Mouse (Mus musculus): ENCODE data around the gene Tmem121.

Tmem121 gene

GRCm38 (mm10) chr12:113217306-113218242, 31.8 kb downstream of the Tmem121 start:
- TF ChIP-seq GATA4 (IDR thresholded peaks at IDR 0.05; ENCODE audit: insufficient replicate concordance, low read length), result no peak

- TF ChIP-seq GATA4 (IDR thresholded peaks at IDR 0.05; ENCODE audit: insufficient replicate concordance, low read length), result no peak
Observed at GRCm38 (mm10) chr12:113219867-113220266, 34.1 kb downstream of the Tmem121 start.

GRCm38 (mm10) chr12:113220447-113220846, 34.7 kb downstream of the Tmem121 start:
- no peak for TF ChIP-seq GATA4 (IDR thresholded peaks at IDR 0.05; ENCODE audit: insufficient replicate concordance, low read length)

GRCm38 (mm10) chr12:113221289-113221688, 35.6 kb downstream of the Tmem121 start:
- no peak for TF ChIP-seq GATA4 (IDR thresholded peaks at IDR 0.05; ENCODE audit: insufficient replicate concordance, low read length)

- no peak for TF ChIP-seq GATA4 (IDR thresholded peaks at IDR 0.05; ENCODE audit: insufficient replicate concordance, low read length)
Observed at GRCm38 (mm10) chr12:113222121-113222636, 36.4 kb downstream of the Tmem121 start.

GRCm38 (mm10) chr12:113222748-113223147, 37.0 kb downstream of the Tmem121 start:
- TF ChIP-seq GATA4 (IDR thresholded peaks at IDR 0.05; ENCODE audit: insufficient replicate concordance, low read length), result no peak

GRCm38 (mm10) chr12:113224206-113224605, 38.5 kb downstream of the Tmem121 start:
- TF ChIP-seq GATA4 (IDR thresholded peaks at IDR 0.05; ENCODE audit: insufficient replicate concordance, low read length), result no peak

GRCm38 (mm10) chr12:113224687-113225091, 39.0 kb downstream of the Tmem121 start:
- no peak for TF ChIP-seq GATA4 (IDR thresholded peaks at IDR 0.05; ENCODE audit: insufficient replicate concordance, low read length)

GRCm38 (mm10) chr12:113227970-113228593, 42.4 kb downstream of the Tmem121 start:
- no peak for TF ChIP-seq GATA4 (IDR thresholded peaks at IDR 0.05; ENCODE audit: insufficient replicate concordance, low read length)

GRCm38 (mm10) chr12:113230741-113231140, 45.0 kb downstream of the Tmem121 start:
- no peak for TF ChIP-seq GATA4 (IDR thresholded peaks at IDR 0.05; ENCODE audit: insufficient replicate concordance, low read length)
